Mouse (Mus musculus) cortical plate, adult 2 months (tissue): Measurements from ENCODE around the gene Rpa1.

ENCODE experiments used
- CTCF ChIP-seq: fragments of 200-500 bp; IDR thresholded peaks from 2 replicates; pipeline ENCODE4 v1.5.1; 2011; ENCODE audit warnings: mild to moderate bottlenecking, control low read depth, low read length; ENCODE audit not compliant: insufficient read depth; ENCODE audit errors: extremely low read depth
- POLR2A ChIP-seq: fragments of 200-500 bp; IDR thresholded peaks from 2 replicates; pipeline ENCODE4 v1.6.1; 2011; ENCODE audit warnings: mild to moderate bottlenecking, low read length, control low read depth; ENCODE audit not compliant: insufficient read depth; ENCODE audit errors: extremely low read depth

DNA sequence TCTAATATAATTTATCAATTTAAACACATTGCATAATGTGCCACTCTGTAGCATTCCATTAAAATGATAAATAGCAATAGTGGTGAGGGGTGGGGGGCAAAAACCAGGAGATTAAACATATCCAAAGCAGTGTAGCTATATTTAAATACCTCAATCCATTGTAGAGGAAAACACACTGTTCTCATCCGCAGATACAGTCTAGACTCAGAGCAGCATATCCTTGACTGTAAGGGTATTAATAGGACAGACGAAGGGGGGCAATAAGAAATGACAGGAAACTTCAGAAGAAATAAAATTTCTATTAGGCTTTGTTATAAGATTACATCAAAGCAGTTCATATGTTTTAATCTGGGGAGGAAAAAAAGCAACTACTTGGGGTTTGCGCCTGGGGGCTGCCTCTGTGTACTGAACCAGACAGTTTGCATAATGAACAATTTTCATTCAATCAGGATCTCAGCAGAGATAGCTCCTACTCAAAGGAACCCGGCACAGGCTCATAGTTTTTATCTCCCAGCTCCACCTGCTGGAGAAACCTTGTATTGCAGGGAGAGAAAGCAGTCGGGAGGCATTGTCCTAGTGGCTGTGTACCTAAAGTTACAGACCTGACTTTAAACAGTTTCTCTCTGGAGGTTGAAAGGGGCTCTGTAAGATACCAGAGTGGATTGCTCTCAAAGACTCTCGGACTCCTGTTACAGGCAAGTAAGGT lies 57.4 kb downstream of the Rpa1 start:
- peak; percentile 91 for TF ChIP-seq CTCF
- TF ChIP-seq POLR2A, result no peak
